ENCODE assay signal across 13 mouse cellular contexts in genomic region chr17:71682379-71682778, GRCm38 (mm10).
DNase-seq lines count a peak whose midpoint lies in the region.
"Had no signal": no experiment of that assay in that cellular context is flagged by ENCODE, and none has a peak within 500 bp of the region (broad histone marks: within the 10 kb centered on the region; RNA-seq: fewer than 3 reads in every experiment).

No protein-coding gene starts in this region.

- DNase-seq in lung, adult 18-20 months, result peak; percentile 46 to 75
- DNase-seq in lung, postnatal 4 days, result no peak
- peak; percentile 38 for DNase-seq in lung, postnatal 25 days (ENCODE audit: low spot score)
- DNase-seq in lung, postnatal 10 days, result no peak
- DNase-seq: adrenal gland, adult 2 months; adrenal gland, postnatal 10 days; cerebellum, adult 11 months; cerebellum, adult 18-20 months; cerebellum, adult 8-10 months; cerebellum, adult 9-11 months; cerebellum, postnatal 14 days; cerebellum, postnatal 36 days; embryo, embryonic 11 days had no signal

Comparison
In these comparisons a context has a peak if more than half of its experiments do, and no peak if none do; other contexts are left out.
1. DNase-seq: peak in lung, adult 18-20 months (2 of 2) and lung, postnatal 25 days (single experiment); none in lung, postnatal 4 days (0 of 2) and lung, postnatal 10 days (single experiment).